Mouse (Mus musculus) thymus, postnatal 25 days (tissue): ENCODE data around the gene Gm21958.
"Not testable (repeated sequence)": the region's sequence is repeated elsewhere in the genome, so short reads cannot be mapped to it uniquely, and the experiment has no call there.

Experiments
- DNase-seq: peaks from one replicate; pipeline ENCODE4 v3.0.0; 2022

Gm21958 gene

DNA sequence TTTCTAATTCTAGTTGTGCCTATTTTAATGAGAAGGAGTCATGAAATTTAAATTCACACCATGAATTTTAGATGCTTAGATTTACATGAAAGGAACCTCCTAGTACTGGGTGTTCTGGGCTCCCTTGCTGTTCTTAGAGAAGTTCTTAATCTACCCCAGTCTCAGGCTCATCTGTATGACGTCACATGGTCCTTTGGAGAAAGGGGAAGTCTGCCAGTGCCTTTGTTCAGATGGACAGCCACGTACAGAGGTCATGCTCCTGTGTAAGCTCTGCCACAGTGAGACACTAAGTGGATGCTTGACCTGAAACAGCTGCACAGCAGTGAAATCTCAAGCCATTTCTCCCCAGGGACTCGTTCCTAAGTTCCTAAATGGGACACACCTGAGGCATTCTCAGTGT lies 4.8 kb upstream of the Gm21958 start:
- no peak for DNase-seq

DNA sequence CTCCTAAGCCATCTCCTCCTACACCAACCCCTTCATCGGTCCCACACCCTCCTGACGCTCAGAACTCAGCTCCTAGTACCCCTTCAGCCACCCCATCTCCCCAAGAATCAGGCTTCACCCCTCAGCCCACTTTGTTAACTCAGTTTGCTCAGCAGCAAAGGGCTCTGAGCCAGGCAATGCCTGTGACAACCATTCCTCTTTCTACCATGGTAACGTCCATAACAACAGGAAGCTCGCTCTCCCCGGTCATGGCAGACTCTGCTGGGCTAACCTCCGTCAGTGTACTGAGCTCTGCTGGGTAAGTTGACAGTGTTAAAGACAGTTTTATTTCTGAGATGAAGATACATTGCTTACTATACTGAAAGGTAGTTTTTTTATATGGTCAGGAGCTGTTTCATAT lies 3.2 kb upstream of the Gm21958 start:
- no peak for DNase-seq

DNA sequence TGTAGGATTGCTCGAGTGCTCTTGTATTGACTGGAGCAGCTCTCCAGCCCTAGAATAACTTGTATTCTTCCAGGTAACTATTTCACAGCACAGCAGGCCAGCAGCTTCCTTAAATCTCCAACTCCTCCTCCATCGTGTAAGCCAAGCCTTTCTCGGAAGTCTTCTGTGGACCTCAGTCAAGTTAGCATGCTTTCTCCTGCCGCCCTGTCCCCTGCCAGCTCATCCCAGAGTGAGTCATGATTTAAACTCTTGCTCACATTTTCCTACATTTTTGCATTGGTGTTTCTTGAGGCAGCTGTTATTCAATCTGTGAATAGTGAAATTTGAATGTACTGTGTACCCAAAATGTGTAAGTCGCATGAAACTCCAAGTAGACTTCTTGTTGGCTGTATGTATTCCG lies 1.3 kb upstream of the Gm21958 start:
- DNase-seq = no peak

DNA sequence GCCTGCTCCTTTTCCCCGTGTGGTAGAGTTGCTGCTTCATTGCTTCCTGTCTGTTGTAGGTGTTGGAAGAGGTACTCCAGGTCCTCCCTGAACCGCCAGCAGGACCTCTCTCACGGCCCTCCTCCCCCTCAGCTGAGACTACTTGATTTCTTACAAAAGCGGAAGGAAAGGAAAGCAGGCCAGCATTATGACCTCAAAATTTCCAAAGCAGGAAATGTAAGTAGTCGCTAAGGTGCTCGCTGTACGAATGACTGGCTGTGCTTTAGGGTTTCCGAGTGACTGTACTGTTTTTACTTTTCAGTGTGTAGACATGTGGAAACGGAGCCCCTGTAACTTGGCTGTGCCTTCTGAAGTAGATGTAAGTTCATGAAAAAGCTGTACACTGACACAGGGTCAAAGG lies 5.2 kb downstream of the Gm21958 start:
- no peak for DNase-seq

DNA sequence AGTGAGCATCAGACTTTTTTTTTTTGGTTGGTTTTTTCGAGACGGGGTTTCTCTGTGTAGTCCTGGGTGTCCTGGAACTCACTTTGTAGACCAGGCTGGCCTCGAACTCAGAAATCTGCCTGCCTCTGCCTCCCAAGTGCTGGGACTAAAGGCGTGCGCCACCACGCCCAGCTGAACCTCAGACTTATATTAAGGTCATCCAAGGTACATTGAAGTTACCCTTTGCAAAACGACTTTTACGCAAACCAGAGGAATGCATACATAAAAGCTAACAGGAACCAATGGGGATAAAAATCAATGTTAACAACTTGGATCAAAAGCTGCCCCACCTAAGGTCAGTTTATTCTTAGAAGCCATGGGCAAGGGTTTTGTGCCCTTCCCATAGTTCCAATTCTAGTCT lies 10.0 kb downstream of the Gm21958 start:
- DNase-seq = not testable (repeated sequence)

DNA sequence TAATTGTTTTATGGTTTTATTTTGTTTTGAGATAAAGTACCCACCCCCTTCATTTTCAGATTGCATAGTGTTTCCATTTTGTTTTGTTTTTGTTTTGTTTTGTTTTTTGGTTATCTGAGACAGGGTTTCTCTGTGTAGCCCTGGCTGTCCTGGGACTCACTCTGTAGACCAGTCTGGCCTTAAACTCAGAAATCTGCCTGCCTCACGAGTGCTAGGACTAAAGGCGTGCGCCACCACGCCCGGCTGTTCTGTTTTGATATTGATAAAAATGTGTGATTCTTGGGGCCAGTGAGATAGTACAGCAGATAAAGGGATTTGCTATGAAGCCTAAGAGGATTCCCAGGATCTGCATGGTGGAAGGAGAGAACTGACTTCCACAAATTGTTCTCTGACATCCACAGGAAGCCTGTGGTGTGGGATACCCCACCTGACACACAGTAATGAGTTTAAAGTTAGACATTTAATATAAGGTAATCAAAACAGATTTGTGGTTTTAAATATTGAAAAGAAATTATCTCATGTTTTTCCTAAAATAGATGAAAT lies 14.3 kb downstream of the Gm21958 start:
- no peak for DNase-seq

DNA sequence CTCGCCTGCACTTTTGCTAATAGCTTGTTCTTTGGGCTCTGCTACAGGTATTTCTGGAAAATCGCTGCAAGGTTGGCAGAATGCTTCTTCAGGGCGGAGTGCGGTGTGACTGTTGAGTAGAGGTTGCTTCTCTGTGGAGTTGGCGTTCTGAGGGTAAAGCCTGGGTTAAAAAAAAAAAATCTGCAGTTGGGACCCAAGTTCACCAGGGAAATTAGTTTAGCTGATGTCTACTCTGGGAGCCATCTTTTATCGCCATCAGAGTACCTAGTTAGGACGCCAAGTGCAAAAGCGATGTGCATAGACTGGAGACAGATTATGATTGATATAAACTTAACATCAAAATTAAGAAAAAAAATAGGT lies 21.1 kb downstream of the Gm21958 start:
- DNase-seq = no peak

DNA sequence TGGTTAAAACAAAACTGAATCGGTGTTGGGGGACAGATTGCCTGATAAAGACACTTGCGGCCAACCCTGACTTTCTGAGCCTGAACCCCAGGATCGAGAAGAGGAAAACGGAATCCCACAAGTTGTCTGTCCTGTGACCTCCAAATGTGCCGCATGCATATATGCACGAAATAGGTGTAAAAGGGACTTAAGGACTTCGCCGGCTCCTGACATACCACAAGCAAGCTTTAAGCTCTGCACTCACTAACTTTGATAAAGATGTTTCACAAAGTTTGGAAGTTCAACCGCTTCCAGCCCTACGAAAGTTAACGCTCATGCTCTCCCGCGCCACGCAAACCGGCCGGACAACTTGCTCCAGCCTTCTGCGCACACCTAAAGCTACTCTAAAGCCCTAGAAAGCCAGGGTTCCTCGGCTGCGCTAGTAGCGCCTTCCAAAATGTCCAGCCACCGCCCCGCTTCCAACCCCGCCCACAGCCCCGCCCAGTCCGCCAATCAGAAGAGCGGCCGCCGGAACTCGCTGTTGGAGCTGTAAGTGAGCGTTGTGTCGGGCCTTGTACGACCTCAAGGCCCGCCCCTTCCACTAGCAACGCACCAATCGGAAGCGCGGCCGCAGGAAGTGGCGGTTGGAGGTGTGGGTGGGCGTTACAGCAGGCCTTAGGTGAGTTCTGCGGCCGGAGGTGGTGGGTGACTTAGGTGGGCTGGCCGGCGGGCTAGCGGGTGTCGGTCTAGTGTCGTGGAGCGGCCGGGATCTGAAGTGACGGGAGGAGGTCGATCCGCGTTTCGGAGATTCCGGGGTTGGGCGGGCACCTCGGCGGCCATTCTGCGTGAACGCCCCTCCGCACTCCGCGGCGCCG lies 21.7 kb downstream of the Gm21958 start, which contains the start of gene Supt20:
Supt20 (plus strand) TSS at position 606 of the 854 bp plus-strand sequence.
- peak; percentile 93 for DNase-seq

DNA sequence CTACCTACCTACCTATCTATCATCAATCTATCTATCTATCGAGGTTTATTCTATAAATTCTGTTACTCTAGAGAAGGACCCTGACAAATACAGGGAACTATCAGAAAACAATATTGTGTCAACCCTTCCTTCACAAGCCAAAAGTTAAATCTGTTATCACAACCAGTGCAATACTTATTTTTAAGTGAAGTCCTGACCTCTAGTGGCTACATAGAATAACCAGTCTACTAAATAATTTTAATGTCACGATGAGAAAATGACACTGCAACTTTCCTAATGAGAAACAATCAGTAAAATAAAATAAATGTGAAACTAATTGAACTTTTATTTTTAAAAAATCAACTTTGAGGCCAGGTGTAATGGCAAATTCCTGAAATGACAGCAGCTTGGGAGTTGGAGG lies 25.1 kb downstream of the Gm21958 start:
- no peak for DNase-seq

DNA sequence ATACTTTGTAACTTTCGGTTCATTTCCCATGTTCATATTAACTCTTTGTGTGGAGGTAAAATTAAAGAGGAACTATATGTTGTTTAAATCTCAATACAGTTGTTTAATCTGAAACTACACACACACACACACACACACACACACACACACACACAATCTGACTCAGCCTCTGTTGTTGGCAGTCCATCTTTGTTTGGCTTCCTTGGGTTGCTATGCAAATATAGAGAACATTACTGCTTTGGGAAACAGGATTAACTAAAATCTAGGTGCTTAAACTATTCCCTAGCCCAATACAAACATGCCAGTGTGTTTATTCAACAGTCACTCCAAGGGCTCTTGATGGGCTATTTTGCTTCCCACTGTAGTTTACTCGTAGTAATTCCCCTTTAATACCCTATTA lies 26.9 kb downstream of the Gm21958 start:
- DNase-seq = no peak

DNA sequence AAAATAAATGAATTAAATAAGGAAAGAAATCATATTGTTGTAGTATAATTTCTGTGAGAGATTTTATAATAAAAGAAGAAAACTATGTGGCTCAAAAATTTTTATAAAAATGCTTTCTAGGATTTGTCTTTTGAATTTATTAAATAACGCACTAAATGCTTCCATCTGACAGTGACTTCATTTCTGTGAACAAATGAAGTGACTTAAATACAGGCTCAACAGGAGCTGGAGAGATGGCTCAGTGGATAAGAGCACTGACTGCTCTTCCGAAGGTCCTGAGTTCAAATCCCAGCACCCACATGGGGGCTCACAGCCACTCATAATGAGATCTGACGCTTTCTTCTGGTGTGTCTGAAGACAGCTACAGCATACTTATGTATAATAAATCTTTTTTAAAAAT lies 29.0 kb downstream of the Gm21958 start:
- no peak for DNase-seq

DNA sequence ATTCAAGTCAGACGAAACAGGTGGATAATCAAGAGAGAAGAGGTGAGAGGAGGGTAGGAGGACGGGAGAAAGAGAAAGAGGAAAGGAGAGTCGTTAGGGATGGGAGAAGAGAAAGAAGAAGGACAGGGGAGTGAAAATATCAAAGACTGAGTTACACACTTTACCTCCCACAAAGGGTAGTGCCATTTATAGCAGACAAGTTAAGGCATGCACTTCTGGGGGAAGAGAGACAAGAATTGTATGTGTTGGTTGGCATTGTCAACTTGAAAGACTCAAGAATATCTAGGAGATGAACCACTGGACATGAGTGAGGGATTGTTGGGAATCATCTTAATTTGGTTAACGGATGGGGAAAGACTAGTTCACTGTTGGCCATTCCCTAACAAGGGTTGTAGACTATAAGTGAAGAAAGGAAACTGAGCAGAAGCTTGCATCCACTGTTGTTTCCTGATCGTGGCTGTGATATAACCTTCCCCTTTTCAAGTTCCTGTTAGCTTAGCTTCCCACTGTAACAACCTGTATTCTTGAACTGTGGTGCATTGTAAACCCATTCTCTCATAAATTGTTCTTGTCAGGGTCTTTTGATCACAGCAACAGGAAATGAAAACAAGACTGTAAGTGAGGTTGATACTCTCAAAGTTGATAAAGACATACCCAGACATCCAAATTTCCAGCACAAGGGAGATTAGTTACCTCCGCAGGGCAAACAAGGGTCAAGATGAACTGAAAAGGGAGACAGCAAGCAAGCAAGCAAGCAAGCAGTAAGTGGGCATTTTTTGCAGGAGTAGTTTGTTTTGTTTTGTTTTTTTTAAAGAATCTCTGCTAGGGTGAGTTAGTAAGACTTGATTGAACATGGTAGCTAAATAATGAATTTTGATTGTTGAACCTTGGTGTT lies 32.6 kb downstream of the Gm21958 start:
- no peak for DNase-seq

DNA sequence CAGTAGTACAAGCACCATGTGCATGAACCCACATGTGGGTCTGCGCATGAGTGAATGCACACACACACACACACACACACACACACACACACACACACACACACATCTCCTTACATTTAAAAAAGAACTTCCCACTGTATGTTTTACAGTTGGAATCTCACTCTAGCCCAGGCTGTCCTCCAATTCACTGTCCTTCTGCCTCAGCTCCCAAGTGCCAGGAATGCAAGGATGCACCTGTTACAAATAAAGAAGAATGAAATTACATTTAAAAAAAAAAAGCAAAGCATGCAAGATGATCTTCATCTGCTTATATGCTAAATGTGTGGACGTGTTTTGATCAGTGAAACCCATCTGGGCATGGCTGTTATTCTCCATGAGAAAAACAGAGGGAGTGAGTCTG lies 37.3 kb downstream of the Gm21958 start:
- no peak for DNase-seq

DNA sequence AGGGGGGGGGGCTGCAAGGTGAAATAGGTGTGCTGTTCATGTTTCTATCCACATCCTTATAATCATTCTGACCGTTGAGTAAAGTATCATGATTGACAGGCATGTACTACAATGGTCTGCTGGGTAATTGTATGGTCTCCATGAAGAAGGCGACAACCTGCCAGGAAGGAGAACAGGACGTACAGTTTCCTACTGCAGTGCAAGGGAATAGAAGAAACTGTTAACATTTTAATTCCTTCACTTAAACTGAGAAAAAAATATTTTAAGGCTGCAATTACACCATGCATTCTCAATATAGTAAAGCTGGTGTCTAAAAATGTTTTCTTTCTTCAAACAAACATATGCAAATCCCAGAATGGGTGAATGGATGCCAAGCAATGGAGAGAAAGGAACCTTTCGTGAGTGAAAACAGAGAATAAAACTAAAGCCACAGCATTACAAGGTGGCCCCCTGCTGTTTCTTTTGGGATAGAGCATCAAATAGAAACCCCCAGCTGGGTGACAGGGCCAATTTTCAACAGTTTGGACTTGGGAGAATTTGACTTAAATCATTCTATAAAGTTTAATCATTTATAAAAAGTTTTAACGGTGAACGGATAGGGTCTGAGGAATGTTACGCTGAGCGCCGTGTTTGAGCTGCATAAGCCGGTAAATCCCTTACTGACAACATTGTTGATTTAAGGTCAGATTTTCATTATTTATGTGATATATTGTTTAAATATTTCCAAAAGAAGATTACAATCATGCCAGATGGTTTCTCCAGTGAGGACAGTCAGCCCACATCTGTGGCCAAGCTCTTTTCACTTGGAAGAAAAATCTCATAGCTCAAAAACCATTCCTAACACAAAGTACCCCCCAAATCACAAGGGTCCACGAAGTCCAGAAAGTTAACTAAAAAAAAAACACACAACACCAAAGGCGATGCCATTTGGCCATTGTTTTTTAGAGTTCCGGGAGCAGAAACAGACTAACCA lies 41.3 kb downstream of the Gm21958 start:
- DNase-seq = peak; percentile 9

DNA sequence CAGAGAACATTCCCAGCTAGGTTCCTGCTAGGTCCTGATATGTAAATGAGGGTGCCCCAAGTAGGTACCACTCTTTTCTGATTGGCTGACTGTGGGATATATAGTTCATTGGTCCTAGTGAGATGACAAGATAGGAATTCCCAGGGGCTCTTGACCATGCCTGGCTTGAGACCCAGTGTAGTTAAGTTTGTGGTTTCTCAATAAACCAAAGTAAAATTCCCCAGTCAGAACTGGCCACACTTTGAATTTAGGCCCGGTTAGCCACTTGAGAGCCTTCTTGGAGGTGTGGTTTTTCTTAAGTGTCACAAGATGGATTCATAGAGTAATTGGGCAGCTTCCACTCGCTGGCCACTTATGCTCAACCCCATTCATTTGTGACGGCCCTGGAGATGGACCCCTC lies 42.0 kb downstream of the Gm21958 start:
- DNase-seq = no peak

DNA sequence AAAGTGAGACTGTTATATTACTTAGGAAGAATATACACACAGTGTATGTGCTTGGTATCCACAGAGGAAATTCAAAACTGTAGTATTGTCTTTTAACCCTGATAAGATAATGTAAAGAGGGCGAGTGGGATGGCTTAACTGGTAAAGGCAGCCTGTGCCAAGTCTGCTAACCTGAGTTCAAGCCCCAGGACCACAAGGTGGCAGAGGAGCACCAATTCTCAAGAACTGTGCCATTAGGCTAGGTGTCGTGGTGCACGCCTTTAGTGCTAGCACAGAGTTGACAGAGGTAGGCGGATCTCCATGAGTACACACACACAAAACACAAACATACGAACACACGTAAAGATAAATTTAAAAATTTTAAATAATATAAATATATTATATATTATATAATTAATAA lies 44.6 kb downstream of the Gm21958 start:
- no peak for DNase-seq

DNA sequence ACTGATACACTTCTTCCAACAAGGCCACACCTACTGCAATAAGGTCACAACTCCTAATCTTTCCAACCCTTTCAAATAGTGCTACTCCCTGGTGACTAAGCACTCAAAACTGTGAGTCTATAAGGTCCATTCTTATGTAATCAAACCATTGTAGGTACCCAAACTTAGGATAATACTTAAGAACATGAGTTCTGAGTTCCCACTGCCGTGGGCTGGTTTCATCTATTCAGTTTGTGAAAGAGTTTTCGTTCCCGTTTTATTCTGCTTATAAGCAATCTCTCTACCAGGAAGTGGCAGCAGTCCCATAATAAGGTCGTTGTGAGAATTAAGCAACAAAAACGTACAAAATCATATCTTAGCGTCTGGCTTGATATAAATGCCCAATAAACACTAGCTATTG lies 45.4 kb downstream of the Gm21958 start:
- no peak for DNase-seq

DNA sequence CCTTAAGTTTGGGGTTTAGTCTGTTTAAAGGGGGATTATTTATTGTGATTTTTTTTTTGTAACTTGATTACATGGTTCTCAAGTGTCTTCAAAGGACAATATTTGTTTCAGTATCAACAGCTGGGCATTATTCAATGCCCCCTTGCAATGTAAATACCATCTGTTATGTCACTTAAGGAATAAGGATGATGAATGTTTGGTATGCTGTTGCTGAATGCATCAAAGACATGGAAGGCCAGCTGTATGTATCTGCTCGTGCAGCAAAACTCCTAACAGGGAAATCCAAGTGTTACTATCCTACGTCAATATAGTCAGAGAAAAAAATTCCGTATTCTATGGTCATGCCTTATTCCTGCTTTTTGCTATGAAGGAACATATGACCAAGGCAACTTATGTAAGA lies 46.0 kb downstream of the Gm21958 start:
- no peak for DNase-seq
